Mouse (Mus musculus): ENCODE measurements around the gene Apbb1. TPM values are rescaled to one million over a fixed set of nuclear protein-coding genes. Genes with fewer than 3 reads are reported as not detected.

The Apbb1 gene
- polyA plus RNA-seq, 1 experiment from 2014 or later = 38.2 TPM

GRCm38 (mm10) chr7:105569512-105570496 is 11.6 kb downstream of the Apbb1 start:
- ATAC-seq (ENCODE audit: insufficient number of reproducible peaks, low FRiP score, low TSS enrichment, low read depth) = no peak
- Histone ChIP-seq H3K36me3 (peaks cover 49% of the 10 kb centered on the region), H3K4me3 (no peak overlapping the region), H3K27ac (no peak overlapping the region), H3K9me3 (no peaks in the 10 kb centered on the region), H3K27me3 (no peaks in the 10 kb centered on the region), H3K4me1 (peaks cover 18% of the 10 kb centered on the region), H3K9ac (no peak overlapping the region), H3K4me2 (no peak overlapping the region)
- 26% methylated on average over 12 of the region's 12 CpGs for WGBS

GRCm38 (mm10) chr7:105568988-105569471 is 12.4 kb downstream of the Apbb1 start:
- Histone ChIP-seq H3K27ac (no peak overlapping the region), H3K27me3 (no peaks in the 10 kb centered on the region), H3K4me1 (peaks cover 18% of the 10 kb centered on the region), H3K9ac (0 out of 2 replicates have a peak overlapping the region, but pooled peaks have one; percentile 2), H3K4me3 (no peak overlapping the region), H3K4me2 (no peak overlapping the region), H3K9me3 (no peaks in the 10 kb centered on the region), H3K36me3 (peaks cover 55% of the 10 kb centered on the region)
- ATAC-seq (ENCODE audit: insufficient number of reproducible peaks, low FRiP score, low TSS enrichment, low read depth) = no peak
- 20% methylated on average over 6 of the region's 6 CpGs for WGBS

GRCm38 (mm10) chr7:105568583-105568982 is 12.9 kb downstream of the Apbb1 start:
- Histone ChIP-seq H3K36me3 (peaks cover 55% of the 10 kb centered on the region), H3K4me3 (no peak overlapping the region), H3K9me3 (no peaks in the 10 kb centered on the region), H3K4me2 (no peak overlapping the region), H3K27me3 (no peaks in the 10 kb centered on the region), H3K4me1 (peaks cover 18% of the 10 kb centered on the region), H3K9ac (no peak overlapping the region), H3K27ac (no peak overlapping the region)
- WGBS = 28% methylated on average over 7 of the region's 7 CpGs
- ATAC-seq (ENCODE audit: insufficient number of reproducible peaks, low FRiP score, low TSS enrichment, low read depth) = no peak

- Histone ChIP-seq H3K36me3 (peaks cover 61% of the 10 kb centered on the region), H3K27me3 (no peaks in the 10 kb centered on the region), H3K4me3 (no peak overlapping the region), H3K9me3 (no peaks in the 10 kb centered on the region), H3K9ac (no peak overlapping the region), H3K27ac (no peak overlapping the region), H3K4me1 (peaks cover 18% of the 10 kb centered on the region), H3K4me2 (no peak overlapping the region)
- WGBS = 82% methylated on average over 17 of the region's 17 CpGs
- no peak for ATAC-seq (ENCODE audit: insufficient number of reproducible peaks, low FRiP score, low TSS enrichment, low read depth)
Observed at GRCm38 (mm10) chr7:105565071-105565836, 16.2 kb downstream of the Apbb1 start.

- H3K4me2 ChIP-seq = no peak overlapping the region
- 87% methylated on average over 3 of the region's 3 CpGs for WGBS
- no peaks in the 10 kb centered on the region for H3K9me3 ChIP-seq
- H3K4me1 ChIP-seq = no peaks in the 10 kb centered on the region
- no peak overlapping the region for H3K27ac ChIP-seq
- no peak overlapping the region for H3K9ac ChIP-seq
- no peaks in the 10 kb centered on the region for H3K27me3 ChIP-seq
- H3K36me3 ChIP-seq = peaks cover 71% of the 10 kb centered on the region
- no peak overlapping the region for H3K4me3 ChIP-seq
- ATAC-seq (ENCODE audit: insufficient number of reproducible peaks, low FRiP score, low TSS enrichment, low read depth) = no peak
Observed at GRCm38 (mm10) chr7:105563367-105563766, 18.1 kb downstream of the Apbb1 start.

- H3K4me2 ChIP-seq = no peak overlapping the region
- H3K4me1 ChIP-seq = no peaks in the 10 kb centered on the region
- WGBS = 89% methylated on average over 3 of the region's 3 CpGs
- no peak for ATAC-seq (ENCODE audit: insufficient number of reproducible peaks, low FRiP score, low TSS enrichment, low read depth)
- H3K9ac ChIP-seq = no peak overlapping the region
- H3K27ac ChIP-seq = no peak overlapping the region
- H3K9me3 ChIP-seq = no peaks in the 10 kb centered on the region
- peaks cover 75% of the 10 kb centered on the region for H3K36me3 ChIP-seq
- no peaks in the 10 kb centered on the region for H3K27me3 ChIP-seq
- no peak overlapping the region for H3K4me3 ChIP-seq
Observed at GRCm38 (mm10) chr7:105562317-105562716, 19.1 kb downstream of the Apbb1 start.

GRCm38 (mm10) chr7:105559016-105559415 is 22.4 kb downstream of the Apbb1 start:
- Histone ChIP-seq H3K4me3 (no peak overlapping the region), H3K9me3 (no peaks in the 10 kb centered on the region), H3K4me1 (peaks cover 10% of the 10 kb centered on the region), H3K27ac (no peak overlapping the region), H3K27me3 (no peaks in the 10 kb centered on the region), H3K9ac (no peak overlapping the region), H3K4me2 (no peak overlapping the region), H3K36me3 (peaks cover 45% of the 10 kb centered on the region)
- ATAC-seq (ENCODE audit: insufficient number of reproducible peaks, low FRiP score, low TSS enrichment, low read depth) = no peak
- WGBS = 93% methylated on average over 9 of the region's 9 CpGs

- H3K4me1 ChIP-seq = peaks cover 15% of the 10 kb centered on the region
- ATAC-seq (ENCODE audit: insufficient number of reproducible peaks, low FRiP score, low TSS enrichment, low read depth) = no peak
- H3K27ac ChIP-seq = no peak overlapping the region
- H3K4me2 ChIP-seq = no peak overlapping the region
- 78% methylated on average over 11 of the region's 11 CpGs for WGBS
- no peak overlapping the region for H3K4me3 ChIP-seq
- H3K9me3 ChIP-seq = no peaks in the 10 kb centered on the region
- H3K36me3 ChIP-seq = peaks cover 35% of the 10 kb centered on the region
- no peaks in the 10 kb centered on the region for H3K27me3 ChIP-seq
- no peak overlapping the region for H3K9ac ChIP-seq
Observed at GRCm38 (mm10) chr7:105557671-105558070, 23.8 kb downstream of the Apbb1 start.

GRCm38 (mm10) chr7:105556406-105556805 is 25.0 kb downstream of the Apbb1 start:
- H3K4me3 ChIP-seq = no peak overlapping the region
- no peak overlapping the region for H3K9ac ChIP-seq
- WGBS = 79% methylated on average over 8 of the region's 8 CpGs
- no peak overlapping the region for H3K4me2 ChIP-seq
- H3K27me3 ChIP-seq = no peaks in the 10 kb centered on the region
- H3K36me3 ChIP-seq = peaks cover 29% of the 10 kb centered on the region
- H3K9me3 ChIP-seq = no peaks in the 10 kb centered on the region
- no peak overlapping the region for H3K27ac ChIP-seq
- H3K4me1 ChIP-seq = peaks cover 15% of the 10 kb centered on the region
- no peak for ATAC-seq (ENCODE audit: insufficient number of reproducible peaks, low FRiP score, low TSS enrichment, low read depth)

- H3K4me2 ChIP-seq = no peak overlapping the region; the same call in 1 of the 2 replicates
- H3K4me3 ChIP-seq = 0 out of 2 replicates have a peak overlapping the region, but pooled peaks have one; percentile 76
- no peak overlapping the region for H3K9ac ChIP-seq
- H3K4me1 ChIP-seq = peaks cover 15% of the 10 kb centered on the region
- H3K36me3 ChIP-seq = peaks cover 23% of the 10 kb centered on the region
- no peaks in the 10 kb centered on the region for H3K27me3 ChIP-seq
- H3K9me3 ChIP-seq = no peaks in the 10 kb centered on the region
- no peak for ATAC-seq (ENCODE audit: insufficient number of reproducible peaks, low FRiP score, low TSS enrichment, low read depth)
- WGBS = 84% methylated on average over 10 of the region's 10 CpGs
- no peak overlapping the region for H3K27ac ChIP-seq
Observed at GRCm38 (mm10) chr7:105555571-105555970, 25.9 kb downstream of the Apbb1 start.

- H3K4me1 ChIP-seq = peaks cover 15% of the 10 kb centered on the region
- H3K36me3 ChIP-seq = peaks cover 22% of the 10 kb centered on the region
- peak within 1 kb of the TSS; percentile 76 for H3K4me3 ChIP-seq
- peak within 1 kb of the TSS; percentile 70 for H3K9ac ChIP-seq
- H3K9me3 ChIP-seq = no peaks in the 10 kb centered on the region
- peak within 1 kb of the TSS; percentile 65; the same call in 1 of the 2 replicates for H3K27ac ChIP-seq
- peak; percentile 85 for ATAC-seq (ENCODE audit: insufficient number of reproducible peaks, low FRiP score, low TSS enrichment, low read depth)
- no peaks in the 10 kb centered on the region for H3K27me3 ChIP-seq
- 3% methylated on average over 26 of the region's 26 CpGs for WGBS
- H3K4me2 ChIP-seq = peak within 1 kb of the TSS; percentile 82
Observed at GRCm38 (mm10) chr7:105554212-105554942, 27.1 kb downstream of the Apbb1 start, which contains the start of gene Smpd1. TSS of gene Smpd1 (plus strand) at chr7:105554360.
